Mouse (Mus musculus): Measurements from ENCODE around the gene Gm21970. TPM values are rescaled to one million over a fixed set of nuclear protein-coding genes. Genes with fewer than 3 reads are reported as not detected.
A peak's percentile ranks its signal among the peaks of the same experiment; 100 is the strongest.

Gm21970 gene
- polyA plus RNA-seq, 2 experiments, result 0.04 TPM; not detected in 1

DNA sequence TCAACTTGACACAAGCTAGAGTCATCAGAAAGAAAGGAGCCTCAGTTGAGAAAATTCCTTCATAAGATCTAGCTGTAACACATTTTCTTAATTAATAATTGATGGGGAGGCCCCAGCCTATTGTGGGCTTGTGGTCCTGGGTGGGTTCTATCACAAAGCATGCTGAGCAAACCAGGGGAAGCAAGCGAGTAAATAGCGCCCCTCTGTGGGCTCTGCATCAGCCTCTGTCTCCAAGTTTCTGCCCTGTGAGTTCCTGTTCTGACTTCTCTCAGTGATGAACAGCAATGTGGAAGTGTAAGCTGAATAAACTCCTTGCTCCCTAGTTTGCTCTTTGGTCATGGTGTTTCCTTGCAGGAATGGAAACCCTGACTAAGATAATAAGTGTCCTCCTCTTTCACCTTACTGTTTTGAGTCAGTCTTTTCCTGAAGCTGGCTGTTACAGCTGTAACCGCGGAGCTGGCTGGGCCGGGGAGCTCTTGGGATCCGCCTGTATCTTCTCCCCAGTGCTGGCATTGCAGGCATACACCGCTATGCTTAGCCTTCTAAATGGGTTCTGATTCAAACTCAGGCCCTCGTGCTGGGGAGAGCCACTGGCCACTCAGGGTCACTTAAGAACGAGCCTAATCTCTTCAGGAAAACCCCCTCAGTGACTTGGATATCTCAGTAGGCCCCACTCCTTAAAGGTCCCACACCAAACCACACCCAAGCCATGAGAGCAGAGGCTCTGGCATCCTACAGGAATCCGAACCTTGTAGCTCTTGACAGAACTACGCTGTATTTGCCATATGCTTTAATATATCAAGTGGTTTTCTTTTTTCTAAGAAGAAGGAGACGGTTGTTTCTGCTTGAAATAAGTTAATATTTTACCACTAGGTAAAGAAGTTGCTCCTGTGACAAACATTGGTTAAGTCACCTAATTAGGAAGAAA lies 58.9 kb downstream of the Gm21970 start:
- TF ChIP-seq EP300 (IDR thresholded peaks at IDR 0.05; ENCODE audit: low read depth) (no peak), CTCF (IDR thresholded peaks at IDR 0.05; ENCODE audit: low read depth) (peak; percentile 60)
- Histone ChIP-seq H3K4me3 (ENCODE audit: insufficient read depth in 1 of 2, low read depth in 2 of 2, low read length in 2 of 2) (no peak overlapping the region), H3K36me3 (replicated peaks; ENCODE audit: control insufficient read depth, insufficient read depth, low read depth) (no peaks in the 10 kb centered on the region), H3K27me3 (ENCODE audit: control insufficient read depth, insufficient read depth, low read length) (no peaks in the 10 kb centered on the region), H3K9me3 (ENCODE audit: control insufficient read depth, low read length) (no peaks in the 10 kb centered on the region), H3K4me2 (ENCODE audit: low read depth) (no peak overlapping the region), H3K9ac (replicated peaks) (no peak overlapping the region; the same call in 1 of the 2 replicates), H3K27ac (peak overlapping the region; percentile 92), H3K4me1 (replicated peaks; ENCODE audit: control insufficient read depth in 2 of 2, insufficient read depth in 2 of 2, low read length in 1 of 2) (peaks cover 38 to 65% of the 10 kb centered on the region in 2 experiments)
- ATAC-seq (ENCODE audit: insufficient read depth) (no peak), DNase-seq (ENCODE audit: low read depth in 3 of 3, low spot score in 3 of 3) (no peak)
- 80% methylated on average over 12 of the region's 12 CpGs for WGBS (ENCODE audit: insufficient replicate concordance)

DNA sequence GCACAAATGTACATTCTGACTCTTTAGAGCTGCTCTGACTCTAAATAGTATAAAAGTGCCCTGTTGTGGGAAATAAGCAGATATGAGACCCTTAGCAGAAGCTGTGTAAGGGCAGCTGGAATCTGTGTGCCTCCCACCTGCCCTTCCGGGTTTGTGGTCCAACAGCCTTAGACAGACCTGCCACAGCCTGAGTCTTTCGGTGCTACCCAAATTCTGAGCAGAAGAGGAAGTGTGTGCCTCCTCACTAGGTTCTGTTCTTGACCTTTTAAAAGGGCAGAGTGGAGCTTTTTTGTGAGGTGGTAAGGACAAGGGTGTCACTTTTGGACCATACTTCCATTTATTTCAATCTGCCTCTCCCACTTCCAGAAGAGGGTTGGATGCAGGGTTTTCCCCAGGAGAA lies 60.4 kb downstream of the Gm21970 start:
- Histone ChIP-seq H3K27me3 (ENCODE audit: control insufficient read depth, insufficient read depth, low read length) (no peaks in the 10 kb centered on the region), H3K9ac (replicated peaks) (no peak overlapping the region; the same call in 1 of the 2 replicates), H3K4me1 (replicated peaks; ENCODE audit: control insufficient read depth in 2 of 2, insufficient read depth in 2 of 2, low read length in 1 of 2) (peaks cover 29 to 53% of the 10 kb centered on the region in 2 experiments), H3K27ac (peak overlapping the region; percentile 25; the same call in 1 of the 2 replicates), H3K4me2 (ENCODE audit: low read depth) (no peak overlapping the region), H3K9me3 (ENCODE audit: control insufficient read depth, low read length) (no peaks in the 10 kb centered on the region), H3K36me3 (replicated peaks; ENCODE audit: control insufficient read depth, insufficient read depth, low read depth) (no peaks in the 10 kb centered on the region), H3K4me3 (ENCODE audit: insufficient read depth in 1 of 2, low read depth in 2 of 2, low read length in 2 of 2) (no peak overlapping the region)
- TF ChIP-seq CTCF (IDR thresholded peaks at IDR 0.05; ENCODE audit: low read depth) (no peak), EP300 (IDR thresholded peaks at IDR 0.05; ENCODE audit: low read depth) (no peak)
- ATAC-seq (ENCODE audit: insufficient read depth), result no peak
- DNase-seq (ENCODE audit: low read depth in 3 of 3, low spot score in 3 of 3), result no peak
- 18% methylated on average over 2 of the region's 2 CpGs for WGBS (ENCODE audit: insufficient replicate concordance)

DNA sequence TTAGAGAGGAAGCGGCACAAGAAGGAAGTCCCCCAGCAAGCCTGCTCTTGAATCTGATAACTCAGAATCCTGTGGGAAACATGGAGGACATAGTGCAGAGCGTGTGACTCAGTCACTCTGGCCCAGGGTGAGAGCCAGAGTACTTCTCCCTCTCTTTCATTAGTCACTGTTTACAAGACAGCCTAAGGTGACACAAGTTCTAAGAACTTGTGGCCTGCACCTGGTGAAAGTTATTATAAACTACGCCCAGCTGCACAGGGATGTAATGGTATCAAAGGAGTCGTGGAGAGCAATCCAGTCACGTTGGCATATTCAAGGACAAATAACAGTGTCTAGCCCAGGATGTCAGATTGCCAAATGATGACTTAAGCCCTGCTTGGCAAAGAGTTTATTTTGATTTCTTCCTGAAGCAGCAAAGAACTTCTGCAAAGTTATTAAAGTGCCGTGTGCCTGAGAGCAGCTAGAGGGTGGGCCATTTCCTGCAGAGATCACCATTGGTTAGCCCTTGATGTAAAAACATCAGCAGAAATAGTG lies 60.9 kb downstream of the Gm21970 start:
- no peak overlapping the region for H3K9ac ChIP-seq (replicated peaks)
- ATAC-seq (ENCODE audit: insufficient read depth) (no peak), DNase-seq (ENCODE audit: low read depth in 3 of 3, low spot score in 3 of 3) (no peak)
- H3K4me3 ChIP-seq (ENCODE audit: insufficient read depth in 1 of 2, low read depth in 2 of 2, low read length in 2 of 2), result no peak overlapping the region
- no peaks in the 10 kb centered on the region for H3K9me3 ChIP-seq (ENCODE audit: control insufficient read depth, low read length)
- WGBS (ENCODE audit: insufficient replicate concordance), result 49% methylated on average over 6 of the region's 6 CpGs
- no peak for TF ChIP-seq CTCF (IDR thresholded peaks at IDR 0.05; ENCODE audit: low read depth)
- no peak for TF ChIP-seq EP300 (IDR thresholded peaks at IDR 0.05; ENCODE audit: low read depth)
- peaks cover 24 to 48% of the 10 kb centered on the region in 2 experiments for H3K4me1 ChIP-seq (replicated peaks; ENCODE audit: control insufficient read depth in 2 of 2, insufficient read depth in 2 of 2, low read length in 1 of 2)
- no peaks in the 10 kb centered on the region for H3K27me3 ChIP-seq (ENCODE audit: control insufficient read depth, insufficient read depth, low read length)
- no peaks in the 10 kb centered on the region for H3K36me3 ChIP-seq (replicated peaks; ENCODE audit: control insufficient read depth, insufficient read depth, low read depth)
- no peak overlapping the region for H3K27ac ChIP-seq
- no peak overlapping the region for H3K4me2 ChIP-seq (ENCODE audit: low read depth)

DNA sequence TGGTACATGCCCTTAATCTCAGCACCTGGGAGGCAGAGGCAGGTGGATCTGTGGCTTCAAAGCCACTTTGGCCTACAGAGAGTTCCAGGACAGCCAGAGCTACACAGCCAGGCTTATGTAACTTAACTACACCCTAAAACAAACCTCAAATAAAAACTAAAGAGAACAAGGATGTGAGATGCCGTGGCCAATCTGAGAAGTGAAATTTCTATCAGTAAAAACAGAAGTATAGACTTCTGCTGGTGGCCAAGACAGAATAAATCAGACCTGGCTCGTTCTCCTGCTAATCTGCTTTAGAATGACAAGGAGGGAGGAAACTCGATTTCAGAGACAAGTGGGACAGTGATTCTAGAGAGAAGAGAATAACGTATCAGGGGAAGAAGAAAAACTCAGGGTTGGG lies 64.3 kb downstream of the Gm21970 start:
- H3K9me3 ChIP-seq (ENCODE audit: control insufficient read depth, low read length), result no peaks in the 10 kb centered on the region
- 29% methylated on average over 4 of the region's 4 CpGs for WGBS (ENCODE audit: insufficient replicate concordance)
- ATAC-seq (ENCODE audit: insufficient read depth) (no peak), DNase-seq (ENCODE audit: low read depth in 3 of 3, low spot score in 3 of 3) (no peak)
- H3K4me2 ChIP-seq (ENCODE audit: low read depth), result no peak overlapping the region
- H3K4me3 ChIP-seq (ENCODE audit: insufficient read depth in 1 of 2, low read depth in 2 of 2, low read length in 2 of 2), result no peak overlapping the region
- H3K27me3 ChIP-seq (ENCODE audit: control insufficient read depth, insufficient read depth, low read length), result no peaks in the 10 kb centered on the region
- H3K9ac ChIP-seq (replicated peaks), result no peak overlapping the region
- H3K27ac ChIP-seq, result no peak overlapping the region
- TF ChIP-seq CTCF (IDR thresholded peaks at IDR 0.05; ENCODE audit: low read depth), result no peak
- no peaks in the 10 kb centered on the region for H3K36me3 ChIP-seq (replicated peaks; ENCODE audit: control insufficient read depth, insufficient read depth, low read depth)
- H3K4me1 ChIP-seq (replicated peaks; ENCODE audit: control insufficient read depth in 2 of 2, insufficient read depth in 2 of 2, low read length in 1 of 2), result peaks cover 8 to 29% of the 10 kb centered on the region in 2 experiments

DNA sequence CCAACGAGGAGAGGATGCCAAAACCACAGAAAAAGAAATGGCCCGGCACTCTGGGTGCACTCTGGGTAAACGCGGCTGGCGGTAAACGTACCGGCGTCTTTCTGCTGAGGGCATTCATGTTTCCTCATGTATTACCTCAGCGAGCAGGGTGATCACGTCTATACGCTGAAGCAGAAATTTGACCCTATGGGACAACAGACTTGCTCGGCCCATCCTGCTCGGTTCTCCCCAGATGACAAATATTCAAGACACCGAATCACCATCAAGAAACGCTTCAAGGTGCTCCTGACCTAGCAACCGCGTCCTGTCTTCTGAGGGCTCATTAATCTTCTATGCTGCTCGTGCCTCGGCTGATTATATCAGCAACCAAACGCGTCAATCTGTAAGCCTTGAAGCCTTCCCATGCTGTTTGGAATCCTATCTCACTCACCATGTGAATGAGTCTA lies 66.8 kb downstream of the Gm21970 start:
- H3K27ac ChIP-seq, result no peak overlapping the region
- WGBS (ENCODE audit: insufficient replicate concordance), result 54% methylated on average over 21 of the region's 21 CpGs

More for the DNA sequence above, 66.8 kb downstream of the Gm21970 start:
- H3K36me3 ChIP-seq (replicated peaks; ENCODE audit: control insufficient read depth, insufficient read depth, low read depth), result no peaks in the 10 kb centered on the region
- ATAC-seq (ENCODE audit: insufficient read depth) (peak; percentile 54; the same call in 1 of the 2 replicates), DNase-seq (ENCODE audit: low read depth in 3 of 3, low spot score in 3 of 3) (no peak)
- no peak overlapping the region for H3K4me2 ChIP-seq (ENCODE audit: low read depth)
- no peak overlapping the region for H3K4me3 ChIP-seq (ENCODE audit: insufficient read depth in 1 of 2, low read depth in 2 of 2, low read length in 2 of 2)
- H3K4me1 ChIP-seq (replicated peaks; ENCODE audit: control insufficient read depth in 2 of 2, insufficient read depth in 2 of 2, low read length in 1 of 2), result peaks cover 17 to 30% of the 10 kb centered on the region in 2 experiments
- no peak overlapping the region for H3K9ac ChIP-seq (replicated peaks)
- H3K27me3 ChIP-seq (ENCODE audit: control insufficient read depth, insufficient read depth, low read length), result no peaks in the 10 kb centered on the region
- no peaks in the 10 kb centered on the region for H3K9me3 ChIP-seq (ENCODE audit: control insufficient read depth, low read length)
- TF ChIP-seq CTCF (IDR thresholded peaks at IDR 0.05; ENCODE audit: low read depth) (no peak), EP300 (IDR thresholded peaks at IDR 0.05; ENCODE audit: low read depth) (no peak)

All from liver, embryonic 14.5 days (tissue).